Mouse (Mus musculus) retina, embryonic 14.5 days (tissue): ENCODE results near the gene Tssk2.

Experiments
- DNase-seq: peaks from one replicate; pipeline ENCODE4 v3.0.0-alpha.2; 2015; ENCODE audit warnings: low spot score

Tssk2 gene

GRCm38 (mm10) chr16:17949421-17949877 is 51.0 kb downstream of the Tssk2 start:
- peak; percentile 78 for DNase-seq
